Mouse (Mus musculus) monocyte, adult 2 months (primary cell): ENCODE measurements around the gene Gper1.

ENCODE experiments used
- DNase-seq, 2 experiments: peaks; one replicate each; pipeline ENCODE4 v3.0.0; 2022; ENCODE audit warnings: low spot score in 2 of 2, low read depth in 1 of 2

Gene Gper1

GRCm38 (mm10) chr5:139442428-139442827 is 19.5 kb downstream of the Gper1 start:
- DNase-seq, result no peak

DNA sequence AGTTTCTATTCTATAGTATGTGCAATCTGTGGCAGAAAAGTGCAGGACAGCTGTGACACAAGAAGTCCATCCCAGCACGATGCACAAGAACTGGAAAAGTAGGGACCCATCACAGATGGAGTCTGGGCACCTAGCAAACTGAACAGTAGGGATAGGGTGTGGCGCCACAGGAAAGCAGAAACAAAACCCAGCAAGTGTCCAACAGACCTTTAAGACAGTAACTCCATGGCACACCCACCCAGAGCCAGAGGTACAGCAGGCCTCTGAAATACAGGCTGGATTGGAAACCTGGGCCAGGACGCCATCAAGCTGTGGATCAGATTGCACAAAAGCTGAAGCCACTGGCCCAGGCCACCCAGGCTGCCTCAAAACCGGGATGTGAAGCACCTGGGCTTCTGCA is 20.0 kb downstream of the Gper1 start:
- DNase-seq, result no peak

GRCm38 (mm10) chr5:139445258-139445657 is 22.3 kb downstream of the Gper1 start:
- no peak for DNase-seq

- no peak for DNase-seq
Measured at GRCm38 (mm10) chr5:139448025-139448424, 25.1 kb downstream of the Gper1 start.

DNA sequence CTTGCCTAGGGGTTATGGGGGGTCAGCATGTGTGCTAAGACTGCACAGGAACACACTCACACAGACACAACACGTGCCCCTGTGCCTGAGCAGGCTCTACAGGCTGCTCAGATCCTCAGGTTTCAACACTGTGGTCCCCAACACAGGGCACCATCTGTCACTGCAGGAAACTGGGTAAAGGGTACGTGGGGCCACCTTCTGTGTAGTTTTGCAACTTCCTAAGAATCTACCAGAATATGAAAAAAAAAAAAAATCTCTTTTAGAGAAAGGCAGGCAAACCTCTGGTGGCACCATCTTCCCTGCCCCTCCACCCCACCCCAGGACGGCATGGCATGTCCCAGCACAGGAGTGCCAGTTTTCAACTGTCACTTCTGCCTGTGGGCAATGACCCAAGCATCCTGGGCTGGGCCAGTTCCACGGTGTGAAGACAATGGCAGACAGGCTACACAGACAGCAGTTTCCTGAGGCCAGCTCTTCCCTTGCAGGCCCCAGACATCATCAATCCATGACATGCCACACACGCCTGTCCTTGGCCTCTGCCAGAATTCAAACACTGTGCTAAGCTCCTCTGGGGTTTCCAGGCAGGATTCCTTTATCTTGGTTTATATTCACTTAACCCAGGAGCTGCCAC is 26.3 kb downstream of the Gper1 start:
- DNase-seq, result no peak

GRCm38 (mm10) chr5:139449926-139450325 is 27.0 kb downstream of the Gper1 start:
- no peak for DNase-seq

- DNase-seq, result no peak
Measured at GRCm38 (mm10) chr5:139453031-139453430, 30.1 kb downstream of the Gper1 start.

GRCm38 (mm10) chr5:139455166-139455565 is 32.2 kb downstream of the Gper1 start:
- no peak for DNase-seq

DNA sequence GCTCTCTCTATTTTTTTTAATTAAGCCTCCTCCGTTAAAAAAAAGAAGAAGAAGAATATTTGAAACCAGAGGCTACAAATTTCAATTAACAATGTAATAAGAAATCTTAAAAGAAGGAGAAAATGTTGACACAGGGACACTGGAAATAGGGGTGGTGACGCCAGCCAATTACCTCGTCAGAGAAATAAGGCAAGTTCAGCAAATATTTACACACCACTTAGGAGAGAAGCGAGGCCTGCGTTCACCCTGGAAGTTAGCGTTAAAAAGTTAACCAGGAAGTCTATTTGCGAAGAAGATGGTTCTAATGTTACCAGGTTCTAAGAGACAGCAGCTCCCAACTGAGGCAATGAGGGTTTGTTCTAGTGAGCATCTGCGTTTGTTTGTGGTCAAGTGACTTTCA is 34.3 kb downstream of the Gper1 start:
- DNase-seq, result no peak

- no peak for DNase-seq
Measured at GRCm38 (mm10) chr5:139459938-139460337, 37.0 kb downstream of the Gper1 start.

- peak; percentile 87 to 97 for DNase-seq
Measured at GRCm38 (mm10) chr5:139460384-139461067, 37.6 kb downstream of the Gper1 start, which contains the start of gene 3110082I17Rik. Gene 3110082I17Rik, minus strand, starts transcription at chr5:139460527.

DNA sequence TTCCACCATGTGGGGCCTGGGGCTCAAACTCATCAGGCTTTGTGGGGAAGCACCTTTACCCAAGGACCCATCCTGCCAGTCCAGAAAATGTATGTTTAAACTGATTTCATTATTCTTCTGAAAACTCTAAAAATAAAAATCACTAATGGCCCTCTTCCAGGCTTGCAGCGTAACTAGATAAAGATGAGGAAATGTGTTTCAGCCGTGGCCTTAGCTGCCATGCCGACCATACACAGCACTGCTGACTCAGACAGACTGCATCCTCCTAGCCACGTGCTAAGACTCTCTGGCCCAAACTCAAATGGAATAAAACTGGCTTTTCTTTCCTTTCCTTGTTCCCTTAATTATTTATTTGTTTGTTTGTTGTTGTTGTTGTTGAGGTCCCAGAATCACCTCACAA is 41.9 kb downstream of the Gper1 start:
- no peak for DNase-seq

GRCm38 (mm10) chr5:139466373-139466772 is 43.4 kb downstream of the Gper1 start:
- DNase-seq, result no peak

DNA sequence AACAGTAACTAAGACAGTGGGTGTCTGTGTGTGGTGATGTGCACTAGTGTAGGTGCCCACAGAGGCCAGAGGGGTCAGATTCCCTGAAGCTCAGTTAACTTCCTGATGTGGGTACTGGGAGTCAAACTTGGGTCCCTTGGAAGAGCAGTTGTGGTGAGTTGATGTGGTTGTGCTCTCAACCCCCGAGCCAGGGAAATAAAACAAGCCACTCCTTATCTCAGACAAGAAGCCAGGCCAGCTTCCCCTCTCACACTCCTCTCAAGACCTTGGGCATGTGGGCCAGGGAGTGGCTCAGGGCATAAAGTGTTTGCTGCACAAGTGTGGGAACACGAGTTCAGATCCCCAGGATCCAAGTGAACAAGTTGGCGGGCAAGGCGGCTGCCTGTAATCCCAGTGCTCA is 43.9 kb downstream of the Gper1 start:
- no peak for DNase-seq

DNA sequence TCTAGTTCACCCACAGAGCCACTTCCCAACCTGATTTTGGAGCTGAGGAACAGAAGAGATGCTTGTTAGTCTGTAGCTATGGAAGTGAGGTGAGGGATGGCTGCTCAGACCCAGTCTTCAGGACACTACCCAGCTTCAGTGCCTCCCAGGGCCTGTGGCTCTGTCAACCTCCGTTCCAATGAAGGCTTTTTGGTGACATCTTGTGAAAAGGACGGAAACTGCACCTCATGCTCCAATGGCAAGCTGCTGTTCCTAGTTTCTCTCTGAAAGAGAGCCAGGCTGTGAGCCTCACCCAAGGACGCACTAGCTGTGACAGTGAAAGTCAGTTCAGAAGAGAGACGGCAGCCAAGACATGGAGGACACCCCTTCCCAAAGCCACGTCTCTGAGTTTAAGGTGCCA is 45.0 kb downstream of the Gper1 start:
- DNase-seq, result no peak

DNA sequence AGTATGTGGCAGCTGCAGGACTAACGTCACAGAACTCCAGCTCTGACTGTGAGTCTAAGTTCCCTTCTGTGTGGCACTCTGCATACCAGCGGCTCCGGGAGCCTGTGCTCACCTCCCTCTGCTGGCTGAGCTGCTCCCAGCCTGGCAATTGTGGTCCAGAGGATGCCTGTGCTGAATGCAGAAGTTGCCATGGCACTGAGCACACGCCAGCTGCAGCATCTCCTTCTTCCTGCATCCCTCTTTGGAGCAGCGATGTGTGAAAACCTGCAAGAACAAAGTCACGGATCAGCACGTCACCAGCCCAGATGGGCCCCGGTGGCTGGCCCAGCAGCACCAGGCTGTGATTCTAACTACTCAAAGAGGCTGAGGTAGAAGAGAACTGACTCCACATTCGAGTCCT is 51.8 kb downstream of the Gper1 start:
- DNase-seq, result no peak
